Mouse (Mus musculus): ENCODE measurements around the gene AL732309.1. TPM values are rescaled to one million over a fixed set of nuclear protein-coding genes. Genes with fewer than 3 reads are reported as not detected.

Gene AL732309.1
- polyA plus RNA-seq, 1 experiment from 2014 or later: 4.3 TPM

- peak; percentile 100 for DNase-seq (ENCODE audit: low spot score)
- TF ChIP-seq CTCF (IDR thresholded peaks at IDR 0.05) (no peak), EP300 (IDR thresholded peaks at IDR 0.05) (peak; percentile 45; the same call in 1 of the 2 replicates)
Measured at GRCm38 (mm10) chr2:25224766-25225752, 21.6 kb downstream of the AL732309.1 start.

GRCm38 (mm10) chr2:25224492-25224765 lies 22.2 kb downstream of the AL732309.1 start, which contains the start of gene Tubb4b:
Gene Tubb4b, minus strand, starts transcription at chr2:25224702.
- peak; percentile 52 for TF ChIP-seq CTCF (IDR thresholded peaks at IDR 0.05)
- peak; percentile 74; the same call in 1 of the 2 replicates for TF ChIP-seq EP300 (IDR thresholded peaks at IDR 0.05)
- Histone ChIP-seq H3K4me1 (ENCODE audit: insufficient read depth, low read depth, low read length) (peaks cover 6% of the 10 kb centered on the region; the same call in 1 of the 2 replicates), H3K36me3 (ENCODE audit: insufficient read depth, low read length) (peaks cover 9% of the 10 kb centered on the region), H3K27me3 (replicated peaks; ENCODE audit: insufficient read depth, low read length) (no peaks in the 10 kb centered on the region), H3K4me3 (ENCODE audit: low read depth, low read length) (peak within 1 kb of the TSS; percentile 90), H3K4me2 (replicated peaks; ENCODE audit: low read depth, low read length) (peak within 1 kb of the TSS; percentile 79), H3K9me3 (ENCODE audit: low read length) (no peaks in the 10 kb centered on the region), H3K9ac (replicated peaks; ENCODE audit: low read depth) (peak within 1 kb of the TSS; percentile 91), H3K27ac (ENCODE audit: low read length) (peak within 1 kb of the TSS; percentile 97)
- ATAC-seq (no peak), DNase-seq (ENCODE audit: low spot score) (no peak)
- under 1% methylated on average over 17 of the region's 17 CpGs for WGBS

More at GRCm38 (mm10) chr2:25224766-25225752, 21.6 kb downstream of the AL732309.1 start:
- H3K27me3 ChIP-seq (replicated peaks; ENCODE audit: insufficient read depth, low read length): no peaks in the 10 kb centered on the region
- peaks cover 9% of the 10 kb centered on the region for H3K36me3 ChIP-seq (ENCODE audit: insufficient read depth, low read length)
- H3K4me1 ChIP-seq (ENCODE audit: insufficient read depth, low read depth, low read length): peaks cover 6% of the 10 kb centered on the region; the same call in 1 of the 2 replicates
- peak; percentile 91 for ATAC-seq
- WGBS: 2% methylated on average over 40 of the region's 41 CpGs
- peak overlapping the region; percentile 55 for H3K4me2 ChIP-seq (replicated peaks; ENCODE audit: low read depth, low read length)
- H3K9ac ChIP-seq (replicated peaks; ENCODE audit: low read depth): peak overlapping the region; percentile 52
- no peaks in the 10 kb centered on the region for H3K9me3 ChIP-seq (ENCODE audit: low read length)
- H3K4me3 ChIP-seq (ENCODE audit: low read depth, low read length): peak overlapping the region; percentile 90
- peak overlapping the region; percentile 93 for H3K27ac ChIP-seq (ENCODE audit: low read length)

- peak; percentile 94 for DNase-seq (ENCODE audit: low spot score)
- peak; percentile 59 for ATAC-seq
- under 1% methylated on average over 39 of the region's 53 CpGs for WGBS
Measured at GRCm38 (mm10) chr2:25223681-25224491, 22.8 kb downstream of the AL732309.1 start.

GRCm38 (mm10) chr2:25221331-25221772 lies 25.3 kb downstream of the AL732309.1 start:
- TF ChIP-seq CTCF (IDR thresholded peaks at IDR 0.05) (no peak), EP300 (IDR thresholded peaks at IDR 0.05) (no peak)
- no peak overlapping the region for H3K4me3 ChIP-seq (ENCODE audit: low read depth, low read length)
- no peak overlapping the region for H3K4me2 ChIP-seq (replicated peaks; ENCODE audit: low read depth, low read length)
- no peak overlapping the region for H3K27ac ChIP-seq (ENCODE audit: low read length)
- no peaks in the 10 kb centered on the region for H3K9me3 ChIP-seq (ENCODE audit: low read length)
- H3K27me3 ChIP-seq (replicated peaks; ENCODE audit: insufficient read depth, low read length): no peaks in the 10 kb centered on the region
- H3K9ac ChIP-seq (replicated peaks; ENCODE audit: low read depth): no peak overlapping the region
- H3K36me3 ChIP-seq (ENCODE audit: insufficient read depth, low read length): peaks cover 9% of the 10 kb centered on the region
- no peak for ATAC-seq
- 61% methylated on average over 5 of the region's 5 CpGs for WGBS
- DNase-seq (ENCODE audit: low spot score): no peak
- H3K4me1 ChIP-seq (ENCODE audit: insufficient read depth, low read depth, low read length): peaks cover 6% of the 10 kb centered on the region; the same call in 1 of the 2 replicates

More at GRCm38 (mm10) chr2:25223681-25224491, 22.8 kb downstream of the AL732309.1 start:
- H3K4me1 ChIP-seq (ENCODE audit: insufficient read depth, low read depth, low read length): peaks cover 6% of the 10 kb centered on the region; the same call in 1 of the 2 replicates
- no peaks in the 10 kb centered on the region for H3K27me3 ChIP-seq (replicated peaks; ENCODE audit: insufficient read depth, low read length)
- TF ChIP-seq CTCF (IDR thresholded peaks at IDR 0.05) (no peak), EP300 (IDR thresholded peaks at IDR 0.05) (no peak)
- peak overlapping the region; percentile 91 for H3K9ac ChIP-seq (replicated peaks; ENCODE audit: low read depth)
- H3K9me3 ChIP-seq (ENCODE audit: low read length): no peaks in the 10 kb centered on the region
- peak overlapping the region; percentile 79 for H3K4me2 ChIP-seq (replicated peaks; ENCODE audit: low read depth, low read length)
- H3K36me3 ChIP-seq (ENCODE audit: insufficient read depth, low read length): peaks cover 9% of the 10 kb centered on the region
- peak overlapping the region; percentile 97 for H3K27ac ChIP-seq (ENCODE audit: low read length)
- peak overlapping the region; percentile 90 for H3K4me3 ChIP-seq (ENCODE audit: low read depth, low read length)

GRCm38 (mm10) chr2:25218445-25218844 lies 28.2 kb downstream of the AL732309.1 start, which contains the start of gene Fam166a:
Gene Fam166a, plus strand, starts transcription at chr2:25218745.
- H3K4me3 ChIP-seq (ENCODE audit: low read depth, low read length): no peak within 1 kb of the TSS
- H3K4me1 ChIP-seq (ENCODE audit: insufficient read depth, low read depth, low read length): no peaks in the 10 kb centered on the region
- no peak within 1 kb of the TSS for H3K9ac ChIP-seq (replicated peaks; ENCODE audit: low read depth)
- H3K4me2 ChIP-seq (replicated peaks; ENCODE audit: low read depth, low read length): no peak within 1 kb of the TSS
- ATAC-seq (no peak), DNase-seq (ENCODE audit: low spot score) (no peak)
- no peak for TF ChIP-seq EP300 (IDR thresholded peaks at IDR 0.05)
- TF ChIP-seq CTCF (IDR thresholded peaks at IDR 0.05): no peak
- peaks cover 9% of the 10 kb centered on the region for H3K36me3 ChIP-seq (ENCODE audit: insufficient read depth, low read length)
- H3K27ac ChIP-seq (ENCODE audit: low read length): no peak within 1 kb of the TSS
- no peaks in the 10 kb centered on the region for H3K27me3 ChIP-seq (replicated peaks; ENCODE audit: insufficient read depth, low read length)
- H3K9me3 ChIP-seq (ENCODE audit: low read length): no peaks in the 10 kb centered on the region
